Mouse (Mus musculus) retina, adult 2 months (tissue): ENCODE data around the gene Rps28.

Experiments
- DNase-seq: peaks from one replicate; pipeline ENCODE4 v3.0.0-alpha.2; 2012; ENCODE audit warnings: low read depth, low spot score

Gene Rps28

GRCm38 (mm10) chr17:33773871-33774572 lies 50.3 kb downstream of the Rps28 start:
- no peak for DNase-seq

- no peak for DNase-seq
Observed at GRCm38 (mm10) chr17:33773426-33773825, 50.9 kb downstream of the Rps28 start.

GRCm38 (mm10) chr17:33771617-33772016 lies 52.7 kb downstream of the Rps28 start:
- no peak for DNase-seq
